Mouse (Mus musculus) heart, adult 2 months (tissue): ENCODE measurements around the gene Tenm4.
A peak's percentile ranks its signal among the peaks of the same experiment; 100 is the strongest.

ENCODE experiments used
- CTCF ChIP-seq: fragments of 200-600 bp; IDR thresholded peaks from 2 replicates; pipeline ENCODE4 v1.8.1; 2022; ENCODE audit warnings: antibody characterized with exemption, mild to moderate bottlenecking, moderate library complexity
- EP300 ChIP-seq: fragments of 200-500 bp; IDR thresholded peaks from 2 replicates; pipeline ENCODE4 v1.6.1; 2011; ENCODE audit warnings: low read depth, low read length, control low read depth; ENCODE audit not compliant: insufficient read depth
- POLR2A ChIP-seq: fragments of 200-500 bp; IDR thresholded peaks from 2 replicates; pipeline ENCODE4 v1.6.1; 2011; ENCODE audit warnings: mild to moderate bottlenecking, low read depth, low read length, control low read depth; ENCODE audit not compliant: insufficient read depth

- TF ChIP-seq CTCF (peak; percentile 73), EP300 (no peak), POLR2A (no peak)
These were observed 607.5 kb downstream of the Tenm4 start for GRCm38 (mm10) chr7:96778601-96778969.
